Mouse (Mus musculus) cerebellum, adult 2 months (tissue): ENCODE data around the gene Heatr5a.

Source experiments
- CTCF ChIP-seq: fragments of 200-500 bp; IDR thresholded peaks from 2 replicates; pipeline ENCODE4 v1.5.1; 2011; ENCODE audit warnings: low read depth, mild to moderate bottlenecking, control low read depth, low read length, moderate library complexity, borderline replicate concordance; ENCODE audit not compliant: insufficient read depth
- POLR2A ChIP-seq: fragments of 200-500 bp; IDR thresholded peaks from 2 replicates; pipeline ENCODE4 v1.6.1; 2011; ENCODE audit warnings: low read length, control low read depth, borderline replicate concordance; ENCODE audit not compliant: insufficient read depth

- TF ChIP-seq POLR2A, result no peak
- no peak for TF ChIP-seq CTCF
Measured at GRCm38 (mm10) chr12:51843576-51844520, 127.3 kb downstream of the Heatr5a start.
